Mouse (Mus musculus): ENCODE measurements around the gene Btg4. TPM values are rescaled to one million over a fixed set of nuclear protein-coding genes. Genes with fewer than 3 reads are reported as not detected.

The Btg4 gene
- polyA plus RNA-seq, 1 experiment = not detected

DNA sequence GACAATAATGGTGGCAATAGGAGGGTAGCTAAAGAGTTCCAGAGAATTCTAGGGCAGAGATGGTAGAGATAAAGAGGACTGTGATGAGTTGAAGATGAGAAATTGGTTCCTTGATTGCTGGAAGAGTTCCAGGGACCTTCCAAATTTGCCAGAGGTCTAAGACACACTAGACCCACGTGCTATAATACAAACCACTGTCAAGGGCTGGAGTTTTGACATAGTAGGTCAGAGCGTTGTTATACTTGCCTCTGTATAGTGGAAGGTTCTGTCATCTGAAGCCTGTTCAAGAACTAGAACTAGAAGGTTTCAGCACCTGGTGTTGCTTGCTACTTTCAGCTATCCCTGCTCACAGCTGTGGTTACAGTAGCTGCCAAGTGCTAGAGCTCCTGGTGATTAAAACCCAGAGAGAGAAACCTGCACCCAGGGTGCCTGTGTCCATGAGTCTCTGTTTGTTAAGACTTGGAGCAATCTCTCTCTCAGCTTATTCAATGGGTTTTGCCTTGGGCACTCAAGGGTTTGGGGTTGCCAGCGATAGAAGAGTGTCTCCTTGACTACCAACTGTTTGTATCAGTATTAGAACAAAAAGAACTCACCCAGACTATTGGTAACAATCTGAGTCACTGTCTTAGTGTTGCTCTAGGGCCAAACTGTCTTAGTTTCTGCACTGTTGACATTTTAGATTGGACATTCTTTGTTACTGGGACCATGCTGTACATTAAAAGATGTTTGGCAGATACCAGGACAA is 27.7 kb upstream of the Btg4 start:
- Histone ChIP-seq H3K4me3 (ENCODE audit: insufficient read depth, low read length) (no peak overlapping the region), H3K27ac (ENCODE audit: insufficient read depth, low read length) (no peak overlapping the region), H3K4me1 (ENCODE audit: control insufficient read depth, insufficient read depth, low read length) (no peaks in the 10 kb centered on the region)
- TF ChIP-seq POLR2A (IDR thresholded peaks at IDR 0.05; ENCODE audit: extremely low read depth, insufficient read depth, low read length) (no peak), CTCF (IDR thresholded peaks at IDR 0.05; ENCODE audit: extremely low read depth, insufficient read depth, low read length) (no peak)

DNA sequence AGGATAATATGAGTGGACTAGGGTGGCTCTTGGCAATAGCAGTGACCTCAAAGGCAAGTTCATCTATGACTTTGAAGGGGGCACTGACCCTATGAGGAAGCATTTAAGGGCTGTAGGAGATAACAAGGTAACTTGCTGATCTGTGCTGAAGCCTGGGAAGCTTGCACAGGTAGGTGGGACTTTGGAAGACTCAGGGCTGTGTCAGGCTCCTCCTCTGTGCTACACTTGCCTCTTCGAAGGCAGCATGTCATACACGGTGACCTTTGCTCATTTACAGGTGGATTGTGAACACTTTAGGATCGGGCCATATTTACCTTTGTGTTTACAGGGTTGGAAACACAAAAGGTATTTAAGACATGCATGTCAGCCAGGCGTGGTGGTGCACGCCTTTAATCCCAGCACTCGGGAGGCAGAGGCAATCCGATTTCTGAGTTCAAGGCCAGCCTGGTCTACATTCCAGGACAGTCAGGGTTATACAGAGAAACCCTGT is 19.2 kb upstream of the Btg4 start:
- TF ChIP-seq POLR2A (IDR thresholded peaks at IDR 0.05; ENCODE audit: extremely low read depth, insufficient read depth, low read length) (no peak), CTCF (IDR thresholded peaks at IDR 0.05; ENCODE audit: extremely low read depth, insufficient read depth, low read length) (no peak)
- H3K4me3 ChIP-seq (ENCODE audit: insufficient read depth, low read length) = no peak overlapping the region
- H3K4me1 ChIP-seq (ENCODE audit: control insufficient read depth, insufficient read depth, low read length) = no peaks in the 10 kb centered on the region
- H3K27ac ChIP-seq (ENCODE audit: insufficient read depth, low read length) = no peak overlapping the region

GRCm38 (mm10) chr9:51042136-51042535 is 18.6 kb upstream of the Btg4 start:
- H3K4me3 ChIP-seq (ENCODE audit: insufficient read depth, low read length) = no peak overlapping the region
- H3K4me1 ChIP-seq (ENCODE audit: control insufficient read depth, insufficient read depth, low read length) = no peaks in the 10 kb centered on the region
- no peak overlapping the region for H3K27ac ChIP-seq (ENCODE audit: insufficient read depth, low read length)
- no peak for TF ChIP-seq POLR2A (IDR thresholded peaks at IDR 0.05; ENCODE audit: extremely low read depth, insufficient read depth, low read length)
- TF ChIP-seq CTCF (IDR thresholded peaks at IDR 0.05; ENCODE audit: extremely low read depth, insufficient read depth, low read length) = no peak

- Histone ChIP-seq H3K4me3 (ENCODE audit: insufficient read depth, low read length) (no peak overlapping the region), H3K4me1 (ENCODE audit: control insufficient read depth, insufficient read depth, low read length) (no peaks in the 10 kb centered on the region), H3K27ac (ENCODE audit: insufficient read depth, low read length) (no peak overlapping the region)
- TF ChIP-seq CTCF (IDR thresholded peaks at IDR 0.05; ENCODE audit: extremely low read depth, insufficient read depth, low read length) (no peak), POLR2A (IDR thresholded peaks at IDR 0.05; ENCODE audit: extremely low read depth, insufficient read depth, low read length) (no peak)
Measured at GRCm38 (mm10) chr9:51052180-51052579, 8.5 kb upstream of the Btg4 start.

GRCm38 (mm10) chr9:51056360-51057324 is 4.1 kb upstream of the Btg4 start:
- Histone ChIP-seq H3K4me3 (ENCODE audit: insufficient read depth, low read length) (no peak overlapping the region), H3K4me1 (ENCODE audit: control insufficient read depth, insufficient read depth, low read length) (no peaks in the 10 kb centered on the region), H3K27ac (ENCODE audit: insufficient read depth, low read length) (no peak overlapping the region)
- TF ChIP-seq POLR2A (IDR thresholded peaks at IDR 0.05; ENCODE audit: extremely low read depth, insufficient read depth, low read length) (no peak), CTCF (IDR thresholded peaks at IDR 0.05; ENCODE audit: extremely low read depth, insufficient read depth, low read length) (no peak)

DNA sequence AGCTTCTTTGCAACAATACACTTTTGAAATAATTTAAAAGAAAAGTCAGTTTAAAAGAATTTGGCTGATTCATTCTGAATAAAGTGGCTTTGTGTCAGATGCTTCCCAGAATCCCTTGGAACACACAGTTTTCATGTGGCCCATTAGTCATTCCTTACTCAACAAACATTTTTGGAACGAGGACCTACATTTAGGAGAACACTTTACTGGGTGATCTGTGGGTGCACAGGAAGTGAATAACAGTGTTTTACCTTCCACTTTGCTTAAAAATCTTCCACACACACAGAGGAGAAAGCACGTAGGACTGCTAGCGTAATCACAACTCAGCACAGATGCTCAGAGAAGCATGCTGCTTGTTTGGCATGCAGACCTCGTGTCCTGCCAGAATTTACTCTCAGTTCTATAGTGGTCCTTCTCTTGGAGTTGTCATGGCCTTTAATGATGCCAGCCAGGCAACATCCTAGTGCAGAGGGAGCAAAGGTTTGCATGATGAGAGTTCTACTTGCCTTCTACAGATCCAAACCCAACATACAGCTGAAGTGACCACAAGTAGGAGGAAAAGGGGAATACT is 1.7 kb upstream of the Btg4 start:
- Histone ChIP-seq H3K27ac (ENCODE audit: insufficient read depth, low read length) (no peak overlapping the region), H3K4me3 (ENCODE audit: insufficient read depth, low read length) (no peak overlapping the region), H3K4me1 (ENCODE audit: control insufficient read depth, insufficient read depth, low read length) (no peaks in the 10 kb centered on the region)
- no peak for TF ChIP-seq POLR2A (IDR thresholded peaks at IDR 0.05; ENCODE audit: extremely low read depth, insufficient read depth, low read length)
- no peak for TF ChIP-seq CTCF (IDR thresholded peaks at IDR 0.05; ENCODE audit: extremely low read depth, insufficient read depth, low read length)

DNA sequence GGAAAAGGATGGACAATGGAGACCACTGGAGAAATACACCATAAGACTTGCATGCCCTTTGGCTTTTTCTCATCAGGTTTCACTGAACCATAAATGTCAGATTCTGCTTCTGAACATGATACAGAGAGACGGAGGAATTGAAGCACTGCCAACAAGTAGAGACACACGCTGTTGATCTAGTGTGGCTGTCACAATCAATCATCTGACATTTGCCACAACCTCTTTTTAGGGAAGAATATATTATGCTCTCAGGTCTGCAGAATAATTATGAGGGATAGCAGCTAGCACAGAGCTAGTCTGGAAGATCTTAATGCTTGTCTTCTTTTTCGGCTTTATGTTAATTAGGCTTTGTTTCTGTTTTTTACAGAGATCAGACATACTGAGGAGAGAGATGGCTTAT is 7.5 kb downstream of the Btg4 start:
- H3K27ac ChIP-seq (ENCODE audit: insufficient read depth, low read length) = no peak overlapping the region
- no peak for TF ChIP-seq CTCF (IDR thresholded peaks at IDR 0.05; ENCODE audit: extremely low read depth, insufficient read depth, low read length)
- TF ChIP-seq POLR2A (IDR thresholded peaks at IDR 0.05; ENCODE audit: extremely low read depth, insufficient read depth, low read length) = no peak

DNA sequence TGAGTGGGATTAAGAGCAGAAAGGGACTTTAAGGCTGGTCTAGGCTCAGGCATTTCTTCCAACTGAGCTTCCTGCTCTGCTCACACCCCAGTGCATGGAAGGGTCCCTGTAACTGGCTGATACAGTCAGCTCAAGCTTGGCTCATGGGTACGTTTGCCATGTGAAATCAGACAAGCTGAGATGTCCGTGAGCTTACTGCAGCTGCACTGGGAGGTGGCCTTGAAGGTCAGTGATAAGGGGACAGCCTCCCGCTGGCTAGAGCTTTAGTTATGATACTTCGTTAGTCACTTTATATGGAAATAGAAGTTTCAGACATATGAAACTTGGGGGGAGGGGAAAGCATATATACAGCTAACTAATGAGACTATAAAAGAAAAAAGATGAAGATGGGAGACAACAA is 10.1 kb downstream of the Btg4 start:
- H3K4me1 ChIP-seq (ENCODE audit: control insufficient read depth, insufficient read depth, low read length) = no peaks in the 10 kb centered on the region
- no peak overlapping the region for H3K27ac ChIP-seq (ENCODE audit: insufficient read depth, low read length)
- H3K4me3 ChIP-seq (ENCODE audit: insufficient read depth, low read length) = no peak overlapping the region
- TF ChIP-seq POLR2A (IDR thresholded peaks at IDR 0.05; ENCODE audit: extremely low read depth, insufficient read depth, low read length) = no peak

More for the DNA sequence above, 7.5 kb downstream of the Btg4 start:
- no peak overlapping the region for H3K4me3 ChIP-seq (ENCODE audit: insufficient read depth, low read length)
- H3K4me1 ChIP-seq (ENCODE audit: control insufficient read depth, insufficient read depth, low read length) = no peaks in the 10 kb centered on the region

- Histone ChIP-seq H3K27ac (ENCODE audit: insufficient read depth, low read length) (no peak overlapping the region), H3K4me1 (ENCODE audit: control insufficient read depth, insufficient read depth, low read length) (no peaks in the 10 kb centered on the region), H3K4me3 (ENCODE audit: insufficient read depth, low read length) (peak overlapping the region; percentile 36; the same call in 1 of the 2 replicates)
- TF ChIP-seq POLR2A (IDR thresholded peaks at IDR 0.05; ENCODE audit: extremely low read depth, insufficient read depth, low read length) (no peak), CTCF (IDR thresholded peaks at IDR 0.05; ENCODE audit: extremely low read depth, insufficient read depth, low read length) (no peak)
Measured at GRCm38 (mm10) chr9:51075780-51076179, 15.1 kb downstream of the Btg4 start.

Measured in cortical plate, adult 2 months (tissue).